Mouse (Mus musculus) embryonic fibroblast, embryonic 13.5 days (primary cell): ENCODE measurements at regions not wholly inside any gene's neighbourhood (a gene's known extent, or its start where the extent isn't known, plus 50 kb on each side); places are given as distances from the start of the nearest gene placed in this dataset.

Experiments used
- CTCF ChIP-seq: IDR thresholded peaks from 2 replicates; pipeline ENCODE4 v1.5.1; 2011; ENCODE audit warnings: mild to moderate bottlenecking, control low read depth, low read length, moderate library complexity, borderline replicate concordance; ENCODE audit not compliant: insufficient read depth
- POLR2A ChIP-seq: IDR thresholded peaks from 2 replicates; pipeline ENCODE4 v1.6.1; 2011; ENCODE audit warnings: low read depth, mild to moderate bottlenecking, control low read depth, low read length, moderate library complexity

GRCm38 (mm10) chr8:82195112-82195511 is 207.9 kb downstream of the Il15 start:
- TF ChIP-seq CTCF (no peak), POLR2A (no peak)
